In genomic region chr2:70710878-70711277, GRCm38 (mm10) we compare ENCODE assay signal across 22 mouse cellular contexts. TPM values are rescaled to one million over a fixed set of nuclear protein-coding genes. Genes with fewer than 3 reads are reported as not detected.
DNase-seq lines count a peak whose midpoint lies in the region; ATAC-seq and TF ChIP-seq lines count a peak whose summit lies in the region.
"Had no signal": no experiment of that assay in that cellular context is flagged by ENCODE, and none has a peak within 500 bp of the region (broad histone marks: within the 10 kb centered on the region; RNA-seq: fewer than 3 reads in every experiment).

No protein-coding gene starts in this region.

- H3K4me1 ChIP-seq in heart, embryonic 10.5 days: peaks cover 3% of the 10 kb centered on the region
- peaks cover 4 to 14% of the 10 kb centered on the region in 2 experiments; a peak in 2 of 4 replicates for H3K4me1 ChIP-seq in CH12.LX (ENCODE audit: control insufficient read depth in 1 of 2, insufficient read depth in 2 of 2)
- H3K4me1 ChIP-seq: forebrain, embryonic 13.5 days; forebrain, embryonic 15.5 days had no signal

- dilution Hi-C loops in CH12.LX (cut with MboI; ENCODE audit: extremely low pct_ligation_motif_present, extremely low pct_unique_long_range_greater_than_20kb, low sequenced_read_pairs): no loop called here

- H3K27me3 ChIP-seq in heart, embryonic 10.5 days (ENCODE audit: insufficient read depth, poor library complexity, severe bottlenecking): no peaks in the 10 kb centered on the region
- H3K27me3 ChIP-seq in CH12.LX (replicated peaks): no peaks in the 10 kb centered on the region
- H3K27me3 ChIP-seq: embryonic facial prominence, embryonic 12.5 days; forebrain, embryonic 13.5 days; forebrain, embryonic 15.5 days had no signal

- TF ChIP-seq EP300 in CH12.LX (IDR thresholded peaks at IDR 0.05; ENCODE audit: low read length): peak; percentile 51

- H3K27ac ChIP-seq in heart, embryonic 10.5 days: no peak overlapping the region
- no peak overlapping the region for H3K27ac ChIP-seq in CH12.LX (ENCODE audit: insufficient read depth, low read depth)
- H3K27ac ChIP-seq: embryonic facial prominence, embryonic 10.5 days; embryonic facial prominence, embryonic 12.5 days; forebrain, embryonic 13.5 days; forebrain, embryonic 15.5 days had no signal

- in situ Hi-C loops in CH12.LX (cut with MboI; ENCODE audit: low pct_ligation_motif_present, low pct_unique_long_range_greater_than_20kb, low sequenced_read_pairs): loop anchor here (25.0 kb wide), 2 partner anchors 101 to 326 kb away; no protein-coding TSS in a partner anchor

- H3K9ac ChIP-seq in CH12.LX (ENCODE audit: insufficient read depth, low read depth): no peak overlapping the region
- H3K9ac ChIP-seq: embryonic facial prominence, embryonic 12.5 days; forebrain, embryonic 13.5 days; forebrain, embryonic 15.5 days; forebrain, postnatal 0 days had no signal

- TF ChIP-seq POLR2A in CH12.LX (IDR thresholded peaks at IDR 0.05; ENCODE audit: low read depth, low read length): no peak

- H3K79me2 ChIP-seq in CH12.LX (replicated peaks; ENCODE audit: control insufficient read depth, extremely low read depth, insufficient read depth, poor library complexity, severe bottlenecking): no peaks in the 10 kb centered on the region

- no peak overlapping the region for H3K4me3 ChIP-seq in heart, embryonic 10.5 days
- H3K4me3 ChIP-seq in CH12.LX (replicated peaks in 1 of 3; ENCODE audit: low read depth in 2 of 3, low read length in 2 of 3, poor library complexity in 1 of 3): no peak overlapping the region
- H3K4me3 ChIP-seq: embryonic facial prominence, embryonic 10.5 days; embryonic facial prominence, embryonic 12.5 days; forebrain, embryonic 13.5 days; forebrain, embryonic 15.5 days had no signal

- peak; percentile 27 for DNase-seq in heart, embryonic 10.5 days (ENCODE audit: low spot score)
- DNase-seq in heart, adult 9 months (ENCODE audit: low spot score in 2 of 2): no peak
- DNase-seq in CH12.LX (ENCODE audit: extremely low read depth): peak; percentile 27
- DNase-seq in embryo, embryonic 10 days (ENCODE audit: low spot score): no peak
- DNase-seq: adrenal gland, postnatal 10 days; adrenal gland, postnatal 25 days; B cell, adult 2 months; cerebellum, adult 11 months; cerebellum, adult 18-20 months; cerebellum, adult 8-10 months; cerebellum, adult 9-11 months; cerebellum, postnatal 14 days; cerebellum, postnatal 36 days; forebrain, postnatal 0 days had no signal

- ATAC-seq in megakaryocyte, adult 5-6 weeks (ENCODE audit: poor library complexity, severe bottlenecking): no peak
- ATAC-seq: CD4-positive, CD25-positive, alpha-beta regulatory T cell, adult 4 months; forebrain, embryonic 13.5 days; forebrain, embryonic 15.5 days; forebrain, postnatal 0 days had no signal

- WGBS in heart, embryonic 10.5 days: 91% methylated on average over 4 of the region's 4 CpGs

- H3K36me3 ChIP-seq in heart, embryonic 10.5 days: peaks cover 64% of the 10 kb centered on the region
- peaks cover 28 to 59% of the 10 kb centered on the region in 2 experiments for H3K36me3 ChIP-seq in CH12.LX (replicated peaks in 1 of 2; ENCODE audit: control insufficient read depth in 1 of 2, insufficient read depth in 1 of 2, low read length in 1 of 2)

- TF ChIP-seq RAD21 in CH12.LX (IDR thresholded peaks at IDR 0.05; ENCODE audit: low read depth, low read length): no peak

- TF ChIP-seq CTCF in CH12.LX (conservative IDR thresholded peaks at IDR 0.05 in 1 of 2, IDR thresholded peaks at IDR 0.05 in 1 of 2; ENCODE audit: low read depth in 2 of 2, low read length in 2 of 2): no peak

- H3K9me3 ChIP-seq in heart, embryonic 10.5 days: no peaks in the 10 kb centered on the region
- H3K9me3 ChIP-seq in CH12.LX (replicated peaks; ENCODE audit: low read length): no peaks in the 10 kb centered on the region
- H3K9me3 ChIP-seq: embryonic facial prominence, embryonic 10.5 days; embryonic facial prominence, embryonic 12.5 days; forebrain, embryonic 13.5 days; forebrain, embryonic 15.5 days had no signal

- no peak overlapping the region for H3K4me2 ChIP-seq in CH12.LX (ENCODE audit: insufficient read depth, low read depth, poor library complexity, severe bottlenecking)
- H3K4me2 ChIP-seq: embryonic facial prominence, embryonic 12.5 days; forebrain, embryonic 13.5 days; forebrain, embryonic 15.5 days had no signal

TF ChIP-seq in CH12.LX, 34 proteins besides CTCF, POLR2A, EP300 and RAD21:
- no peak for TF ChIP-seq MEF2A (IDR thresholded peaks at IDR 0.05; ENCODE audit: borderline replicate concordance, low read depth, low read length)
- TF ChIP-seq IRF4 (IDR thresholded peaks at IDR 0.05; ENCODE audit: low read depth, low read length): peak; percentile 63
- TF ChIP-seq JUND (conservative IDR thresholded peaks at IDR 0.05; ENCODE audit: low read depth, low read length): 0 out of 2 replicates have a peak, but pooled peaks have one; percentile 52
- TF ChIP-seq TCF12 (IDR thresholded peaks at IDR 0.05; ENCODE audit: low read depth, low read length): 0 out of 2 replicates have a peak, but pooled peaks have one; percentile 32
- no peak for TF ChIP-seq BHLHE40 (IDR thresholded peaks at IDR 0.05; ENCODE audit: low read depth, low read length)
- TF ChIP-seq GABPA (IDR thresholded peaks at IDR 0.05; ENCODE audit: insufficient replicate concordance, low read depth, low read length): no peak

RNA-seq across cellular contexts. Expression of gene Gm26558, which starts 49.0 kb away (rescaled TPM):
- 3.8 and 4.6 TPM in 2 replicates for polyA plus RNA-seq in heart, embryonic 10.5 days (2016; fragmentation: Nextera tagmentation; extraction: Ambion mirVana)
- total RNA-seq in CH12.LX (2012; rRNA removed): 0.63 and 0.64 TPM in 2 replicates
- total RNA-seq in CH12.LX (2014; rRNA removed): not detected in 2 replicates
- polyA plus RNA-seq in CH12.LX (2012; ENCODE audit: insufficient read length, low read depth): 0.33 TPM in 1 of 2 replicates, not detected in the other
- total RNA-seq in megakaryocyte, adult 5-6 weeks (2015): not detected in 2 replicates
- total RNA-seq in megakaryocyte, adult 5-6 weeks (2017): not detected in 2 replicates
- total RNA-seq: adrenal gland, adult 2 months; common myeloid progenitor, adult 5-6 weeks; forebrain, postnatal 0 days had no signal
- polyA plus RNA-seq: CD4-positive, CD25-positive, alpha-beta regulatory T cell, adult 4 months had no signal

RNA-seq across cellular contexts. Expression of gene Gorasp2, which starts 49.5 kb away (rescaled TPM):
- polyA plus RNA-seq in heart, embryonic 10.5 days (2016; fragmentation: Nextera tagmentation; extraction: Ambion mirVana): 198 and 205 TPM in 2 replicates
- 65.4 and 74.9 TPM in 2 replicates for total RNA-seq in CH12.LX (2012; rRNA removed)
- 72.0 and 77.4 TPM in 2 replicates for total RNA-seq in CH12.LX (2014; rRNA removed)
- 115 and 145 TPM in 2 replicates for polyA plus RNA-seq in CH12.LX (2012; ENCODE audit: insufficient read length, low read depth)
- total RNA-seq in megakaryocyte, adult 5-6 weeks (2015): 130 and 146 TPM in 2 replicates
- 46.2 and 51.1 TPM in 2 replicates for total RNA-seq in megakaryocyte, adult 5-6 weeks (2017)

Comparison
In these comparisons a context has a peak if more than half of its experiments do, and no peak if none do; other contexts are left out.
1. DNase-seq: peak in heart, embryonic 10.5 days (single experiment) and CH12.LX (single experiment); none in heart, adult 9 months (0 of 2) and embryo, embryonic 10 days (single experiment).